Mouse (Mus musculus) ovary, adult 2 months (tissue): ENCODE results near the gene Zbtb1. TPM values are rescaled to one million over a fixed set of nuclear protein-coding genes. Genes with fewer than 3 reads are reported as not detected.

Source experiments
- polyA plus RNA-seq: library from polyadenylated mRNA; depleted of rRNA; stranded (reverse); fragments of >200 nt; gene quantifications from 2 replicates; pipeline ENCODE4 v1.2.3, GENCODE M21; 2012; rRNA removed

Zbtb1 gene
- 2.5 and 3.6 TPM in 2 replicates for polyA plus RNA-seq

GRCm38 (mm10) chr12:76369978-76370830 is at the start of gene Zbtb1:
Gene Zbtb1 (plus strand): TSS chr12:76370266.

DNA sequence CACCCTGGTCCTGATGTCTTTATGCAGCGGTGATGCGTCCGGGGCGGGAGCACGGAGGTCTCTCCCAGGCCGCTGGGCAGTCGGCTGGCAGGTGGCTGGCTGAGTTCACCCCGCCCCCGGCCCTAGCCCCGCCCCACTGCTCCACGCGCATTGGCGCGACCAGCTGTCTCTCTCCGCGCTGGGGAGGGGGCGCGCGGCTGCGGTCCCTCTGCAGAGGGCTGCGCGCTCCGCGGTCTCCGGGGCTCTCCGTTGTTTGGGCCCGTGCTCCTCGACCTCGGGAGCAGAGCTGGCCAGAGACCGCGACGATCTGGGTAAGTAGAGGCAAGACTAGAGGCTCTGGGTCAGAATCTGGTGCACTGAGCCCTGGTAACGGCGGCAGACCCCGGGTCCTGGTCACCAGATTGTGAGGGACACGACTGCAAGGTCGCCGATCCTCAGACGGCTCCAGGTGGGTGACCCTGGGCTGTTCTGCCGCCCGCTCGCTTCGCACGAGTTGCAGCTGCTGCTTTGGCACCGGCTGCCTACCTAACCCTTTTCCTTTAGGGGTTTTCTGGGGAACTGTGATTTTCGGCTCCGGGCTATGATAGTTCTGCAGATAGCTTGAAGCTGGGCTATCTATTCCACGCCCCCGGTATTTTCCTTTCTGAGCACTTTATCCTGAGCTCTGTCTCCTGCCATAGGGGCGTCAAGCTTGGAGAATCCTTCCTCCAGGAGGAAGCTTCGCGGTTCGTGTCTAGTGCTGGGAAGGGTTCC is 45.2 kb upstream of the Zbtb1 start, which contains the start of gene Akap5:
Gene Akap5 (plus strand): TSS at position 213 of the 753 bp plus-strand sequence.

DNA sequence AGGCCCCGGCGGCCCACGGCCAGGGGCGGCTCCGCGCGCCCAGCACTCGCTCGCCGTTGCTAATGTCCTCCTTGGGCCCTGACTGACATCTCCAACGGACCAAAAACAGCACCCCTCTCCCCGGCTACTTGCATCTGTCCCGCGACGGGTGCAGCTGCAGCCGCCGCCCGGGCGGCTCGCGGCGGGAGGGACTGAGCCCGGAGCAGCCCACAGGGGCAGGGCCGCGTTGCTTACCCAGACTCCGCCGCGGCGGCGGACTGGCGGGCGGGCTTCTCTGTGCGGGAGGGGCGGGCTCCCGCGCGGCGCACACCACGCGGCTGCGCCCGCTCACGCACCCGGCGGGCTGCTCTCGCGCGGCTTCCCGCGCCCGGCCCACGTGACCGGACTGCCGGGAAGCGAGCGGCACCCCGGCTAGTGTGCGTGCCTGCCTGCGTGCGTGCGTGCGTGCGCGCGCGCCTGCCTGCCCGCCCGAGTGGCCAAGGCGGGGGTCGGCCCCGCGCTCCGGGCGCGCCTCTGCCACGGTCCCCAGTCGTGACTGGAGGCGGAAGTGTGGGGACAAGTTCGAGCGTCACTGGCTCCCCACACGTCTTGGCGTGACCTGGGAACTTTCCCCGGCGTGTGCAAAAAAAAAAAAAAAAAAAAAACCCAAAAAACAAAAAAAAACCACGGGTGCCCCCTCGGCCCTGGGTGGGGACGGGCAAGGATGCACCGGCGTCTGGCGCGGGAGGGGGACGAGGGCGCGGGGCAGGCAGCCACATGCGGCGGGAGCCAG is 674 bp upstream of the Zbtb1 start, which contains the start of gene Zbtb25:
Gene Zbtb25 (minus strand): TSS at position 397 of the 772 bp plus-strand sequence.

DNA sequence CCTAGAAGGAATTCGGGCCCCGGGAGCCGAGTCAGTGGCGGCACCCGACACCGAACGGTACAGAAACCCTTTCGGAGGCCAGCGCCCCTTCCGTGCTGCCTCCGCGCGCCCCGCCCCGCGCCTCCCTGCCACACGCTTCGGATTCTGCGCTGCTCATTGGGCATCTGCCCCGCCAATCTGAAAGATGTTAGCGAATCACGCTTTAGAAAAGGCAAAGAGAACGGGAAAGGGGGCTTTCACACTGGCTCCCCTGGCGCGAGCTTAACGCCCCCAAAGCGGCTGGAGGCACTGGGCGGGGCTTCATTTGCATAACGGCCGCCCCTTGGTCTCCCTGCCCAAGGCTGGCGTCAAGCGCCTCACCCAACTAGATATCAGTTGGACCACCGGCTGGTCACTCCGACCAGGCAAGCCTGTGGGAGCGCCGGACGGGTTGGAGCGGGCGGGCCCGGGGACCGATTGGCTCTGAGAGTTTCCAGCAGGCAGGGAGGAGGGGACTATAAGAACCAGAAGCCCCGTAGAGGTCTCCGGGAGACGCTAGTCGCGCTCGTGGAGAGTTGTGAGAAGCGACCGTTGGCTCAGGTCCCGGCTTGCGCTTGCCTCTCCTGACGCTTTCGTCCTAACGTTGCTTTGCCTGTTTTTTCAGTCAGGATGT is 33.9 kb downstream of the Zbtb1 start, which contains the start of gene Hspa2:
Gene Hspa2 (plus strand): TSS at position 291 of the 652 bp plus-strand sequence.

DNA sequence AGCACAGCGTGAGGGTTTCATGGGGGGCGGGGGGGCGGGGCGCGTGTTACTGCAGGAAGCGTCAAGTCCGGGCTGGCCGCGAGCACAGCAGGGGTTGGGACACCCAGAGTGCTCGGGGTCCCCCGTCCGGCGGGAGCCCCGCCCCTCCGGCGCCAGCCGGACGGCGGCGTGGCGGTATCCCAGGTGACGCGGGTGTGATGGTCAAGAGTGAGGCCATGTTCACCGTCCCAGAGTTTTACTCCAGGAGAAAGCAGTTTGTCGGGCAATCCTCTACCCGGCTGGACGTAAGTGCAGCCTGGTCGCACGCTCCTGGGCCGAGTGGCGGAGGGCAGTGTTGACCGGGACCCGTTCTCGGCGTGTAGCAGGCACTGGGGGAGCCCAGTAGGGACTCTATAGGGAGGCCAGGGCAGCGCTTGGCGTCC is 47.4 kb downstream of the Zbtb1 start, which contains the start of gene Ppp1r36:
Gene Ppp1r36 (plus strand): TSS at position 106 of the 422 bp plus-strand sequence.

Other genes with a start within 250 kb of the Zbtb1 start
- gene Esr2, start 193.0 kb upstream of the Zbtb1 start, polyA plus RNA-seq = 38.0 and 46.6 TPM in 2 replicates
- not detected in 2 replicates for gene Tex21, start 123.5 kb upstream of the Zbtb1 start, polyA plus RNA-seq
- gene Mthfd1, start 115.0 kb upstream of the Zbtb1 start, polyA plus RNA-seq = 21.9 and 23.8 TPM in 2 replicates
- 0.19 and 0.25 TPM in 2 replicates for gene Akap5, start 45.4 kb upstream of the Zbtb1 start, polyA plus RNA-seq
- 10.3 and 11.3 TPM in 2 replicates for gene Zbtb25, start 664 bp upstream of the Zbtb1 start, polyA plus RNA-seq
- gene Hspa2, start 33.9 kb downstream of the Zbtb1 start, polyA plus RNA-seq = 49.5 and 53.6 TPM in 2 replicates
- gene Ppp1r36, start 47.3 kb downstream of the Zbtb1 start, polyA plus RNA-seq = 0.49 and 0.70 TPM in 2 replicates
- gene Plekhg3, start 160.6 kb downstream of the Zbtb1 start, polyA plus RNA-seq = 40.8 and 42.4 TPM in 2 replicates